Mouse (Mus musculus): ENCODE measurements around the gene Ccdc152. TPM values are rescaled to one million over a fixed set of nuclear protein-coding genes. Genes with fewer than 3 reads are reported as not detected.

Ccdc152 gene
- polyA plus RNA-seq, 1 experiment from 2014 or later: 0.82 TPM

DNA sequence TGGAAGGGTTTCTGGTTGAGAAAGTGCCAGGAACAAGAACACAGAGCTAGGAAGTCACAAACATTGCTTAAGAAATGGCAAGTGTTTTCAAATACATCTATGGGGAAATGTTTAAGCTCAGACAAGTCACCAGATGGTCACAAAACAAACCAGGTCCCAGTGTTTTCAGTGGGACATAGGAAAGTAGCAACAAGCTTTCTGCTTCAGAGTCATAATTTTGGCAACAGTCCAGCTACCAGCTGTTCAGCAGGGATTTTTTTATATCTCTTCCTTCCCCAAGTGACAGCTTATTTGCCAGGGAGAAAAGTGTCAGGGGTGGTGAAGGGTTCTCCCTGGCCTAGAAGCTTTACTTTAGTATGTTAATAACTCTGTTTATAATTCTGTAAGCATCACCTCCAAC lies 9.6 kb upstream of the Ccdc152 start:
- Histone ChIP-seq H3K4me3 (ENCODE audit: low read depth, low read length) (no peak overlapping the region), H3K4me2 (replicated peaks; ENCODE audit: low read depth) (no peak overlapping the region), H3K27me3 (ENCODE audit: control insufficient read depth, insufficient read depth, low read length) (no peaks in the 10 kb centered on the region), H3K9ac (ENCODE audit: low read length) (no peak overlapping the region), H3K36me3 (ENCODE audit: control insufficient read depth, insufficient read depth, low read length) (no peaks in the 10 kb centered on the region), H3K4me1 (replicated peaks; ENCODE audit: control insufficient read depth, insufficient read depth) (no peaks in the 10 kb centered on the region), H3K27ac (replicated peaks) (no peak overlapping the region), H3K9me3 (ENCODE audit: control insufficient read depth, low read length) (no peaks in the 10 kb centered on the region)
- TF ChIP-seq EP300 (optimal IDR thresholded peaks at IDR 0.05): no peak
- TF ChIP-seq CTCF (IDR thresholded peaks at IDR 0.05; ENCODE audit: low read depth): no peak
- DNase-seq (ENCODE audit: low spot score) (no peak), ATAC-seq (ENCODE audit: low FRiP score, low TSS enrichment) (no peak)

DNA sequence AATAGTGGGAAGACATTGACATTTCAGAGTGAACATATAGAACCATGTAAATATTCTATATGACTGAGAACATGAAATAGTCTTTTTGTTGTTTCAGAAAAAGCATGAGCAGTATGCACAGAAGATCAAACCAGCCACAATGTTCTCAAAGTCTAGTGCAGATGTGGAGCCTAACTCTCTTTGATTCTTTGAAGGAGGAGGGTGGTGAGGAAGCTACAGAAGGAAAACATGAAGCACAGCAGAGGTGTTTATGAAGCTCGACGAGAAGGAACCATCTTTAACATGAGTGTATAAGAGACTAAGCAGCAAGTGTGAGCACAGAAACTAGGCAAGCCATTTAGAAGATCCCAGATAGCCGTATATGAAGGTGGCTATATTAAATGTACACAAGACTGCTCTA lies 6.5 kb upstream of the Ccdc152 start:
- no peak overlapping the region for H3K9ac ChIP-seq (ENCODE audit: low read length)

DNA sequence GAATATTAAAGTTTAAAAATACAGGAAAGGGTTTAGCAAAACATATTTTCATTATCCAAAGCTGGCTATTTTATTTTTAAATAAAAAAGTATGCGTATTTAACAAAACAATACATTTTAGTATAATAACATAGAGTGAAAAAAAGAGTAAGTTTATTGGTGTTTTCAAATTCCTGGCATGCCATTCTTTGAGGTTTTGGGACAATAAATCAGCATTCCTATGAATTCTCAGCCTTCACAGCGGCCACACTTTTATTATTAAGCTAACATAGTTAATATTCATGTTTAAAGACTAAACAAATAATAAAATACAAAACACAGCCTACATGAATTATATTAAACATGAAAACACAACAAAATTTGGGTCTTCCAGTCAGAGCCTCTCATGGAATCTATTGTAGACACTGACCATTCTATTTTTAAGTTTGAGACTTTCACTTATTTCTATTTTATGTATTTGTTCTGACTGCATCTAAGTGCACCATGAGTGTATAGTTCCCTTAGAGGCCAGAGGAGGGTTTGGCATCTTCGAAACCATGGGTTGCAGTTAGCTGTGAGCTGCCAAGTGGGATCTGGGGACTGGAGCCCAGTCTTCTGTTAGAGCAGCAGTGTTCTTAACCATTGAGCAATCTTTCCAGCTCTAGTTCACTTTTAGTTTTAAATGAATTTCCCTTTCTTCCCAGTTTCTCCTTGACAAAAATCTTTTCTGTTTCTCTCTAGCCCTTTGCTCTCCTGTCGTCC lies 2.8 kb downstream of the Ccdc152 start:
- TF ChIP-seq EP300 (optimal IDR thresholded peaks at IDR 0.05) (no peak), CTCF (IDR thresholded peaks at IDR 0.05; ENCODE audit: low read depth) (no peak)
- no peak for DNase-seq (ENCODE audit: low spot score)

More for the DNA sequence above, 6.5 kb upstream of the Ccdc152 start:
- Histone ChIP-seq H3K9me3 (ENCODE audit: control insufficient read depth, low read length) (no peaks in the 10 kb centered on the region), H3K27ac (replicated peaks) (no peak overlapping the region), H3K4me3 (ENCODE audit: low read depth, low read length) (no peak overlapping the region), H3K4me1 (replicated peaks; ENCODE audit: control insufficient read depth, insufficient read depth) (no peaks in the 10 kb centered on the region), H3K36me3 (ENCODE audit: control insufficient read depth, insufficient read depth, low read length) (no peaks in the 10 kb centered on the region), H3K27me3 (ENCODE audit: control insufficient read depth, insufficient read depth, low read length) (no peaks in the 10 kb centered on the region), H3K4me2 (replicated peaks; ENCODE audit: low read depth) (no peak overlapping the region)
- DNase-seq (ENCODE audit: low spot score): no peak
- ATAC-seq (ENCODE audit: low FRiP score, low TSS enrichment): no peak
- WGBS: 84% methylated on average over 3 of the region's 3 CpGs
- TF ChIP-seq CTCF (IDR thresholded peaks at IDR 0.05; ENCODE audit: low read depth): no peak
- TF ChIP-seq EP300 (optimal IDR thresholded peaks at IDR 0.05): no peak

DNA sequence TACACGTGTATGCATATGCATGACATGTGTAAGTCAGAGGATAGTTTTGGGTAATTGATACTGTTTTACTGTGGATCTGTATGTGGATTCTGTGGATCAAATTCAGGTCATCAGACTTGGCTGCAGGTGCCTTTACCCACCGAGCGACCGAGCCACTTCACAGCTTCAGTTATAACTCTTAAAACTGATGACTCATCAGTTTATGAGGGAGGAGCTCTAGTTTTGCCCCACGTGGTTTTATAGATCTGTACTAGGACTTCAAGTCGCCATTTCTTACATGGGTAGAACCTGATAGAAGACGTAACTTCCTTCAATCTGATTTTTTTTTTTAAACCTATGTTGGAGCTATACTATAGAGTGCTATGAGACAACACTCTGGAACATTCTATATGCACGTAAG lies 5.7 kb downstream of the Ccdc152 start:
- TF ChIP-seq CTCF (IDR thresholded peaks at IDR 0.05; ENCODE audit: low read depth): no peak
- no peak for TF ChIP-seq EP300 (optimal IDR thresholded peaks at IDR 0.05)
- no peak for DNase-seq (ENCODE audit: low spot score)
- H3K9ac ChIP-seq (ENCODE audit: low read length): no peak overlapping the region
- no peak overlapping the region for H3K4me3 ChIP-seq (ENCODE audit: low read depth, low read length)
- WGBS: 76% methylated on average over 8 of the region's 8 CpGs
- H3K9me3 ChIP-seq (ENCODE audit: control insufficient read depth, low read length): no peaks in the 10 kb centered on the region
- no peak overlapping the region for H3K27ac ChIP-seq (replicated peaks)
- no peaks in the 10 kb centered on the region for H3K27me3 ChIP-seq (ENCODE audit: control insufficient read depth, insufficient read depth, low read length)
- no peaks in the 10 kb centered on the region for H3K4me1 ChIP-seq (replicated peaks; ENCODE audit: control insufficient read depth, insufficient read depth)
- no peaks in the 10 kb centered on the region for H3K36me3 ChIP-seq (ENCODE audit: control insufficient read depth, insufficient read depth, low read length)
- ATAC-seq (ENCODE audit: low FRiP score, low TSS enrichment): no peak
- no peak overlapping the region for H3K4me2 ChIP-seq (replicated peaks; ENCODE audit: low read depth)

More for the DNA sequence above, 2.8 kb downstream of the Ccdc152 start:
- no peak overlapping the region for H3K4me2 ChIP-seq (replicated peaks; ENCODE audit: low read depth)
- H3K27ac ChIP-seq (replicated peaks): no peak overlapping the region
- H3K9me3 ChIP-seq (ENCODE audit: control insufficient read depth, low read length): no peaks in the 10 kb centered on the region
- no peak for ATAC-seq (ENCODE audit: low FRiP score, low TSS enrichment)
- H3K36me3 ChIP-seq (ENCODE audit: control insufficient read depth, insufficient read depth, low read length): no peaks in the 10 kb centered on the region
- no peak overlapping the region for H3K4me3 ChIP-seq (ENCODE audit: low read depth, low read length)
- H3K4me1 ChIP-seq (replicated peaks; ENCODE audit: control insufficient read depth, insufficient read depth): no peaks in the 10 kb centered on the region
- 72% methylated on average over 4 of the region's 4 CpGs for WGBS
- no peaks in the 10 kb centered on the region for H3K27me3 ChIP-seq (ENCODE audit: control insufficient read depth, insufficient read depth, low read length)
- no peak overlapping the region for H3K9ac ChIP-seq (ENCODE audit: low read length)

DNA sequence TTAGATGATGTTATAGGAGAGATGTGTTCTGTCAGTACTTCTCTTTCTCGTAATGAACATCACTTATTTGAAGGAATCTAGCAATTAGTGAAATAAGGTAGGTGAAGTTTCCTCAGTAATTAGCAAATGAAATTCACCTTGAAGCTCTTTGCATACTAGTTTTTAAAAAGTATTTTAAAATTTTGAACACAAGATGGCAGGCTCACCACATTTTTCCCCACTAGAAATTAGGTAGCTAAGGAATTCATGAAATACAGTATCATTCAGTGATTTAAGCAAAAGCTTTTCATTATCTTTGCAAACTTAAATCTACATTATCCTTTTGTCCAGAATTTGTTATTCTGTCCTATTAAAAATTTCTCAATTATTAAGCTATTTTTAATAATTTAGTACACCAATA lies 7.3 kb downstream of the Ccdc152 start:
- ATAC-seq (ENCODE audit: low FRiP score, low TSS enrichment) (no peak), DNase-seq (ENCODE audit: low spot score) (no peak)
- WGBS: 79% methylated on average over 1 of the region's 1 CpGs
- H3K36me3 ChIP-seq (ENCODE audit: control insufficient read depth, insufficient read depth, low read length): no peaks in the 10 kb centered on the region
- H3K27me3 ChIP-seq (ENCODE audit: control insufficient read depth, insufficient read depth, low read length): no peaks in the 10 kb centered on the region
- H3K4me1 ChIP-seq (replicated peaks; ENCODE audit: control insufficient read depth, insufficient read depth): no peaks in the 10 kb centered on the region
- TF ChIP-seq EP300 (optimal IDR thresholded peaks at IDR 0.05): no peak
- peak; percentile 62 for TF ChIP-seq CTCF (IDR thresholded peaks at IDR 0.05; ENCODE audit: low read depth)
- H3K27ac ChIP-seq (replicated peaks): no peak overlapping the region
- no peak overlapping the region for H3K9ac ChIP-seq (ENCODE audit: low read length)
- H3K4me2 ChIP-seq (replicated peaks; ENCODE audit: low read depth): no peak overlapping the region
- no peaks in the 10 kb centered on the region for H3K9me3 ChIP-seq (ENCODE audit: control insufficient read depth, low read length)
- no peak overlapping the region for H3K4me3 ChIP-seq (ENCODE audit: low read depth, low read length)

DNA sequence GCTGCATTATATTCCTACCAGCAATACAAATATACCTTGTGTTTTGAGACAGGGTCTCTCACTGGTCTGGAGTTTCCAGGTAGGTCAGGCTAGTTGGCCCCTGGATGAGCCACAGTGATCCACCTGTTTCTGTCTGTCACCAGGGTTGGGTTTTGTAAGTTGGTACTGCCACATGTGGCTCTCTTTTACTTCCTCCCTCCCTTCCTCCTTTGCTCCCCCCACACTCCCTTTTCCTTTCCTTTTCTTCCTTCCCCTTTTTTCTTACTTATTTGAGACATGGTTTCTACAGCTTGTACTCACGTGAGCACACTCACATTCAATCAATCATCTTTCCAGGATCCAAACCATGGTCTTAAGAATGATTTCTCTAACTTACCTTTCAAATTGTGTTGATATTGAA lies 9.8 kb downstream of the Ccdc152 start:
- WGBS: 47% methylated on average over 1 of the region's 1 CpGs
- no peak overlapping the region for H3K9ac ChIP-seq (ENCODE audit: low read length)
- no peaks in the 10 kb centered on the region for H3K27me3 ChIP-seq (ENCODE audit: control insufficient read depth, insufficient read depth, low read length)
- no peak for TF ChIP-seq EP300 (optimal IDR thresholded peaks at IDR 0.05)
- H3K27ac ChIP-seq (replicated peaks): no peak overlapping the region
- no peaks in the 10 kb centered on the region for H3K4me1 ChIP-seq (replicated peaks; ENCODE audit: control insufficient read depth, insufficient read depth)
- no peak for ATAC-seq (ENCODE audit: low FRiP score, low TSS enrichment)
- no peak overlapping the region for H3K4me2 ChIP-seq (replicated peaks; ENCODE audit: low read depth)
- no peaks in the 10 kb centered on the region for H3K36me3 ChIP-seq (ENCODE audit: control insufficient read depth, insufficient read depth, low read length)
- DNase-seq (ENCODE audit: low spot score): no peak
- H3K4me3 ChIP-seq (ENCODE audit: low read depth, low read length): no peak overlapping the region
- H3K9me3 ChIP-seq (ENCODE audit: control insufficient read depth, low read length): no peaks in the 10 kb centered on the region
